ENCODE assay signal across 8 mouse cellular contexts in the genomic region with DNA sequence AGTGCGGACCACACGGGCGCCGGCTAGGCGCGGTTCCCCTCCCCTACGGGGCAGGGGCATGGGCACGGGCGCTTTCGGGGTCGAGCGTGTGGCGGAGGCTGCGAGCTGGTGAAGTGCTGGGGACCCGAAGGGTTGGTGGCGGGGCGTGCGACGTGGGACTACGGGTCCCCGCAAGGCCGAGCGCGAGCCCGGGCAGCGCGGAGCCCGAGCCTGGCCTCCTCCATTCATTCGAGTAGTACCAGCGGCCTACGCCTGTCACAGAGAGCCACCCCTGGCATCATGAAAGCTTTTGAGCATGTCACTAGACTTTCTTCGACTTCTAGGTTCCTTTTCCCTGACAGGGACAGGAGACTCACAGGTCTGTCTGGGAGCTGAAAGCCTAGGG. TPM values are rescaled to one million over a fixed set of nuclear protein-coding genes. Genes with fewer than 3 reads are reported as not detected.
DNase-seq lines count a peak whose midpoint lies in the region; ATAC-seq and TF ChIP-seq lines count a peak whose summit lies in the region.

A gene (minus strand): TSS at position 134 of the 385 bp plus-strand sequence.

- H3K27ac ChIP-seq in hindbrain, embryonic 10.5 days = peak within 1 kb of the TSS; percentile 96
- peak within 1 kb of the TSS; percentile 63 for H3K27ac ChIP-seq in liver, embryonic 14.5 days

- intact Hi-C loops in gastrocnemius, postnatal 14 days (cut with DNase I; ENCODE audit: low total_unique reads) = no loop called here

- TF ChIP-seq EP300 in liver, embryonic 14.5 days (IDR thresholded peaks at IDR 0.05; ENCODE audit: low read depth) = no peak

- H3K4me2 ChIP-seq in liver, embryonic 14.5 days (ENCODE audit: low read depth) = peak within 1 kb of the TSS; percentile 84

- DNase-seq in layer of hippocampus, adult 9-11 months = peak; percentile 57
- no peak for DNase-seq in layer of hippocampus, postnatal 36 days
- peak; percentile 22 for DNase-seq in MEL-GATA-1-ER (ENCODE audit: extremely low read depth, low read depth)
- DNase-seq in cerebellum, adult 9-10 months = peak; percentile 66
- no peak for DNase-seq in hindbrain, embryonic 10.5 days (ENCODE audit: low spot score)
- no peak for DNase-seq in liver, embryonic 14.5 days (ENCODE audit: low read depth in 3 of 3, low spot score in 3 of 3)
- DNase-seq in gastrocnemius, postnatal 14 days = no peak
- DNase-seq in gastrocnemius, postnatal 4 days (ENCODE audit: low spot score in 2 of 2) = no peak

- no peak for TF ChIP-seq CTCF in liver, embryonic 14.5 days (IDR thresholded peaks at IDR 0.05; ENCODE audit: low read depth)

- peak; percentile 63 for ATAC-seq in liver, embryonic 14.5 days (ENCODE audit: insufficient read depth)

- WGBS in hindbrain, embryonic 10.5 days = under 1% methylated on average over 32 of the region's 32 CpGs
- under 1% methylated on average over 25 of the region's 32 CpGs for WGBS in liver, embryonic 14.5 days (ENCODE audit: insufficient replicate concordance)

- H3K36me3 ChIP-seq in hindbrain, embryonic 10.5 days = peaks cover 33% of the 10 kb centered on the region
- H3K36me3 ChIP-seq in liver, embryonic 14.5 days (replicated peaks; ENCODE audit: control insufficient read depth, insufficient read depth, low read depth) = peaks cover 14% of the 10 kb centered on the region

- peak within 1 kb of the TSS; percentile 90 for H3K9ac ChIP-seq in liver, embryonic 14.5 days (replicated peaks)

- H3K4me3 ChIP-seq in hindbrain, embryonic 10.5 days = peak within 1 kb of the TSS; percentile 85
- H3K4me3 ChIP-seq in liver, embryonic 14.5 days (ENCODE audit: insufficient read depth in 1 of 2, low read depth in 2 of 2, low read length in 2 of 2) = peak within 1 kb of the TSS; percentile 87 to 90

- H3K9me3 ChIP-seq in hindbrain, embryonic 10.5 days = no peaks in the 10 kb centered on the region
- H3K9me3 ChIP-seq in liver, embryonic 14.5 days (ENCODE audit: control insufficient read depth, low read length) = no peaks in the 10 kb centered on the region

- H3K27me3 ChIP-seq in hindbrain, embryonic 10.5 days (ENCODE audit: insufficient read depth, poor library complexity, severe bottlenecking) = no peaks in the 10 kb centered on the region
- H3K27me3 ChIP-seq in liver, embryonic 14.5 days (ENCODE audit: control insufficient read depth, insufficient read depth, low read length) = no peaks in the 10 kb centered on the region

- peaks cover 24% of the 10 kb centered on the region for H3K4me1 ChIP-seq in hindbrain, embryonic 10.5 days (replicated peaks)
- peaks cover 12 to 16% of the 10 kb centered on the region in 2 experiments; a peak in 3 of 4 replicates for H3K4me1 ChIP-seq in liver, embryonic 14.5 days (replicated peaks; ENCODE audit: control insufficient read depth in 2 of 2, insufficient read depth in 2 of 2, low read length in 1 of 2)

RNA-seq across cellular contexts. Expression of the gene that starts here (rescaled TPM):
- 1 to 10 TPM in 1 of 2 experiments, under 1 TPM in 1; 0.75 to 1.0 TPM for total RNA-seq in layer of hippocampus, postnatal 36 days (2021)
- polyA plus RNA-seq in hindbrain, embryonic 10.5 days (2016; fragmentation: Nextera tagmentation; extraction: Ambion mirVana) = 0.44 and 0.60 TPM in 2 replicates
- polyA plus RNA-seq in liver, embryonic 14.5 days (2012; rRNA removed) = 0.08 and 0.11 TPM in 2 replicates
- 0.05 and 0.08 TPM in 2 replicates for polyA plus RNA-seq in liver, embryonic 14.5 days (2014; fragmentation: Nextera tagmentation; extraction: Ambion mirVana)
- total RNA-seq in gastrocnemius, postnatal 14 days (2021) = under 1 TPM; 0.27 to 0.55 TPM
- total RNA-seq in gastrocnemius, postnatal 4 days (2021) = under 1 TPM; 0.16 to 0.29 TPM

Comparison
In these comparisons a context has a peak if more than half of its experiments do, and no peak if none do; other contexts are left out.
1. DNase-seq: peak in layer of hippocampus, adult 9-11 months (single experiment), MEL-GATA-1-ER (single experiment) and cerebellum, adult 9-10 months (single experiment); none in layer of hippocampus, postnatal 36 days (0 of 2), hindbrain, embryonic 10.5 days (single experiment), liver, embryonic 14.5 days (0 of 3), gastrocnemius, postnatal 14 days (single experiment) and gastrocnemius, postnatal 4 days (0 of 2).
2. Peak in ATAC-seq, H3K4me3 ChIP-seq, H3K27ac ChIP-seq, H3K9ac ChIP-seq and H3K4me2 ChIP-seq in liver, embryonic 14.5 days; RNA of the gene not detected or under 1 TPM.